Mouse (Mus musculus) midbrain, embryonic 16.5 days (tissue): ENCODE measurements around the gene Grap. TPM values are rescaled to one million over a fixed set of nuclear protein-coding genes. Genes with fewer than 3 reads are reported as not detected.

Experiments used
- ATAC-seq: fragments of 200-750 bp; cut with Nextera tagmentation; 2 replicates; pipeline ENCODE4 v1.8.0; 2017; ENCODE audit warnings: moderate TSS enrichment
- H3K27ac ChIP-seq: fragments of 300-500 bp; sonication (generic); 2 replicates; pipeline ENCODE4 v1.5.1; 2014; ENCODE audit warnings: mild to moderate bottlenecking, low read length, mixed read lengths
- H3K27me3 ChIP-seq: fragments of 300-500 bp; sonication (generic); 2 replicates; pipeline ENCODE4 v1.6.1; 2014; ENCODE audit warnings: low read depth, low read length, mixed read lengths; ENCODE audit not compliant: control insufficient read depth, insufficient read depth
- H3K36me3 ChIP-seq: fragments of 300-500 bp; sonication (generic); 2 replicates; pipeline ENCODE4 v1.6.1; 2014; ENCODE audit warnings: mild to moderate bottlenecking, low read length, moderate library complexity, mixed read lengths; ENCODE audit not compliant: control insufficient read depth, insufficient read depth
- H3K4me1 ChIP-seq: fragments of 300-500 bp; sonication (generic); 2 replicates; pipeline ENCODE4 v1.6.1; 2014; ENCODE audit warnings: mild to moderate bottlenecking, low read length, mixed read lengths; ENCODE audit not compliant: control insufficient read depth, insufficient read depth
- H3K4me2 ChIP-seq: fragments of 300-500 bp; sonication (generic); 2 replicates; pipeline ENCODE4 v1.6.1; 2014; ENCODE audit warnings: mild to moderate bottlenecking, low read length, mixed read lengths
- H3K4me3 ChIP-seq: fragments of 300-500 bp; sonication (generic); 2 replicates; pipeline ENCODE4 v1.5.1; 2014; ENCODE audit warnings: low read depth, mild to moderate bottlenecking, low read length, moderate library complexity, mixed read lengths
- H3K9ac ChIP-seq: fragments of 300-500 bp; sonication (generic); 2 replicates; pipeline ENCODE4 v1.6.1; 2014; ENCODE audit warnings: low read depth, low read length, mixed read lengths
- H3K9me3 ChIP-seq: fragments of 300-500 bp; sonication (generic); replicated peaks from 2 replicates; pipeline ENCODE4 v1.6.1; 2014; ENCODE audit warnings: mild to moderate bottlenecking, low read length, mixed read lengths; ENCODE audit not compliant: control insufficient read depth, poor library complexity, severe bottlenecking
- WGBS: fragments of 180-500 bp; shearing (Covaris S2); extraction: QIAGEN DNeasy Blood & Tissue Kit; methylation state at CpG from one replicate; pipeline ENCODE4 v1.1.7; 2014; 5-methylcytosine and 5-hydroxymethylcytosine counted together
- polyA plus RNA-seq: library from polyadenylated mRNA; unstranded; fragments of >200 nt; fragmentation: Nextera tagmentation; extraction: Ambion mirVana; gene quantifications from 2 replicates; pipeline ENCODE4 v1.2.1, GENCODE M21; 2015

The Grap gene
- polyA plus RNA-seq, 1 experiment from 2014 or later, result 10.7 TPM

DNA sequence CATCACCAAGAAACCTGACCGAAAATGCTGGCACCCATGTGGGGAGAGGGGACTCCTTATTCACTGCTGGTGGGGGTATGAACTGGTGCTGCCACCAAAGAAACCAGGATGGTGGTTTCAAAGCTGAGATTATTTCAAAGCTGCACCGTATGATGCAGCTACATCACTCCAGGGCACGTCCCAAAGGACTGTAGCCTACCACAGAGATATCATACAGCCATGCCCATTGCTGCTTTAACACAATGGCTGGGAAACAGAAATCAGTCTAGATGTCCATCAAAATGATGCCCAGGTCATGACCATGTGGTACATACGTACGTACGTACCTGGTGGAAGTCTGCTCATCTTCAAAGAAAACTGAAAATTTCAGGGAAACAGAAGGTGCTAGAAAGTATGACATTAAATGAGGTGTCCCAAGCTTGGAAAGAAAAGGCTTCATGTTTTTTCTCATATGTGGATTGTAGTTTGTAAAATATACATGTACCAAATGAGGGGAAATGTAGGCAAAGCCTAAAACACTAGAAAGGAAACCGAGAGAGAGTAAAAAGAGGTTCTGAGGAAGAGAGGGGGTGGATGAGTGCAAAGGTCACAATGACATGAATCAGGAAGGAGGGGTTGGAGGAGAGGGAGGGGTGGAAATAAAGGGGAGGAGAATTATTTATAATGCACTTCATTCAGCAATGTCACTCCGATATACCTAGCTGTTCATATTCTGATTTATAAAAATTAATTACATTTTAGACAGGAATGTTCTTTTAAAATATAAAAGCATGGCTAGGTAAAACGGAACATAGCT lies 2.4 kb upstream of the Grap start:
- no peaks in the 10 kb centered on the region for H3K36me3 ChIP-seq
- no peaks in the 10 kb centered on the region for H3K9me3 ChIP-seq
- H3K4me1 ChIP-seq, result no peaks in the 10 kb centered on the region
- H3K27ac ChIP-seq, result no peak overlapping the region
- H3K4me3 ChIP-seq, result no peak overlapping the region
- no peak for ATAC-seq
- WGBS, result 88% methylated on average over 9 of the region's 9 CpGs
- no peaks in the 10 kb centered on the region for H3K27me3 ChIP-seq
- H3K9ac ChIP-seq, result no peak overlapping the region
- H3K4me2 ChIP-seq, result no peak overlapping the region

DNA sequence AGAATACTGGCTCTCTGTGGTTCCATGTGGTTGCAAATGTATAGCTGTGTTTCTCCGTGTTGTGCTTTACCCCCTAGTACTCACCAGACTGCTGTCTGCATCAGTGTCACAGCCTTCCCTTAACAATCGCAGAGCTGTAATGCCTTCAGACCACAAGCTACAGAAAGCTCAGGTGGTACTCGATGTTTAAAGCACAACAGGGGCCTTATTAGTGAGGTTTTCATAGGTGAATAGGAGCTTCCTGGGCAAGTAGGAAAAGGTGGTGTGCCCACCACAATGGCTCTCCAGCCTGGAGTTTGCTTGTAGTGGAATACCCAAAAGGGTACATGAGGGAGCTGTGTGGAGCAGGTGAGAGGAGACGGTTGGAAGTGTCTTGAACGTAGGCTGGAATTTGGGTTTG lies 849 bp upstream of the Grap start:
- no peak overlapping the region for H3K27ac ChIP-seq
- no peaks in the 10 kb centered on the region for H3K36me3 ChIP-seq
- no peaks in the 10 kb centered on the region for H3K27me3 ChIP-seq
- H3K9ac ChIP-seq, result no peak overlapping the region
- no peaks in the 10 kb centered on the region for H3K4me1 ChIP-seq
- H3K4me2 ChIP-seq, result no peak overlapping the region
- no peak for ATAC-seq
- no peak overlapping the region for H3K4me3 ChIP-seq
- H3K9me3 ChIP-seq, result no peaks in the 10 kb centered on the region
- 94% methylated on average over 5 of the region's 5 CpGs for WGBS

DNA sequence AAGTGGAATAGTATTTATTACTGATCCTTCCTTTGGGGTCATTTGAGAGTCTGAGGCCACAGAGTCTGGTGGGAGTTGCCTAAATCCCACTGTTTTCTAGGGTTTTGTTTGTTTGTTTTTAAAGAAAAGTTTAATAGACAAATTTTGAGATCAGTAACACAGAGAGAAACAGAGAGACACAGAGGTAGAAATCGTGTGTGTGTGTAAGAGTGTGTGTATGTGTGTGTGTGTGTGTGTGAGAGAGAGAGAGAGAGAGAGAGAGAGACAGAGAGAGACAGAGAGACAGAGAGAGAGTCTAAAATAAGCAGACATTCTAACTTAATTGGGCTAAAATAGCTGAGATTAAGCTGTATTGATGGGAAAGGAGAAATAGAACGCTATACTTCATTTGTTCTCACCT lies 503 bp downstream of the Grap start:
- no peak overlapping the region for H3K4me2 ChIP-seq
- WGBS, result 62% methylated on average over 2 of the region's 2 CpGs
- no peaks in the 10 kb centered on the region for H3K9me3 ChIP-seq
- no peak overlapping the region for H3K9ac ChIP-seq
- H3K36me3 ChIP-seq, result no peaks in the 10 kb centered on the region
- no peak for ATAC-seq
- H3K4me1 ChIP-seq, result no peaks in the 10 kb centered on the region
- no peaks in the 10 kb centered on the region for H3K27me3 ChIP-seq
- peak overlapping the region; percentile 4; the same call in 1 of the 2 replicates for H3K4me3 ChIP-seq
- no peak overlapping the region for H3K27ac ChIP-seq

GRCm38 (mm10) chr11:61654786-61655311 lies 1.8 kb downstream of the Grap start:
- no peak overlapping the region for H3K4me2 ChIP-seq
- 91% methylated on average over 4 of the region's 4 CpGs for WGBS
- H3K4me1 ChIP-seq, result no peaks in the 10 kb centered on the region
- ATAC-seq, result no peak
- no peaks in the 10 kb centered on the region for H3K36me3 ChIP-seq
- H3K9me3 ChIP-seq, result no peaks in the 10 kb centered on the region
- H3K4me3 ChIP-seq, result no peak overlapping the region
- H3K9ac ChIP-seq, result no peak overlapping the region
- no peaks in the 10 kb centered on the region for H3K27me3 ChIP-seq
- H3K27ac ChIP-seq, result no peak overlapping the region

DNA sequence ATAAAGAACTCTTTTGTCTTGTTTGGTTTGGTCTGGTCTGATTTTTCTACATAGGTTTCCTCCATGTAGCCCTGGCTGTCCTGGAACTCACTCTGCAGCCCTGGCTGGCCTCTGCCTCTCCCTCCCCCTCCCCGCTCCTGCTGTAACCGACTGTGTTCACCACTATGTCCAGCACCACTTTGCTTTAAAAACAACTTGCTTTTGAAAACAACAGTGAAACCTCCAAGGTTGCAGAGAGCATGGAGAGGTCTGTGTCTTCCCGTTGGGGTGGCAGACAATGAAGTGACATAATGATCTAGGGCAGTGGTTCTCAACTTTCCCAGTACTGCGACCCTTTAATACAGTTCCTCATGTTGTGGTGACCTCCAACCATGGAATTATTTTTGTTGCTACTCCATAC lies 2.6 kb downstream of the Grap start:
- H3K4me1 ChIP-seq, result no peaks in the 10 kb centered on the region
- no peaks in the 10 kb centered on the region for H3K9me3 ChIP-seq
- H3K27ac ChIP-seq, result no peak overlapping the region
- 61% methylated on average over 4 of the region's 4 CpGs for WGBS
- no peak overlapping the region for H3K4me3 ChIP-seq
- no peak overlapping the region for H3K9ac ChIP-seq
- ATAC-seq, result no peak
- no peak overlapping the region for H3K4me2 ChIP-seq
- H3K27me3 ChIP-seq, result no peaks in the 10 kb centered on the region
- H3K36me3 ChIP-seq, result no peaks in the 10 kb centered on the region

DNA sequence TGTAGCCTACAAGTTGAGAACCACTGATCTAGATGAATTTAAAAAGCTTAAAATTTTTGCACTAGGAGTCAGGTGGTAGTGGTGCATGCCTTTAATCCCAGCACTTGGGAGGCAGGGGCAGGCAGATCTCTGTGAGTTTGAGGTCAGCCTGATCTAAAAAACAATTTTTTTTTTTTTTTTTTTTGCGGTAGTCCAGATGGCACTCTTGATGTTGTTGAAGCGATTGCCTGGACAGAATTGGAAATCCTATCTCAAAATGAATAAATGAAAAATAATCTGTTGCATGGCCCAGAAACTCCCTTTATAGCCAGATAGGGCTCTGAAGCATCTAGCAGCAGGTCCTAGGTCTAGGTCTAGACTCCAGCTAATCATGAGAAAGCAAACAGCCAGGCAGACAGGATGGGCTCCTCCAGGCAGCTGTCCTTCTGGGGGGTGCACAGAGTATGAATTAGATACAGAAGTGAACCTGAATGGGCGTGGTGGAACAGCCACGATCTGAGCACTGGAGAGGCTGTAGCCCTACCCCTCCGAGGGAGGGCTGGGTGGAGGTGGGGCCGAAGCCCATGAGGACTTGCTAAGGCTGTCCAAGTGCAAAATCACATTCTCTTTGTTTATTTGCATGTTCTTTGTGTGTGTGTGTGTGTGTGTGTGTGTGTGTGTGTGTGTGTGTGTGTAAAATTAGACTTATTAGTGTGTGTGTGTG lies 3.2 kb downstream of the Grap start:
- H3K36me3 ChIP-seq, result no peaks in the 10 kb centered on the region
- no peak for ATAC-seq
- no peak overlapping the region for H3K4me2 ChIP-seq
- no peaks in the 10 kb centered on the region for H3K27me3 ChIP-seq
- no peak overlapping the region for H3K9ac ChIP-seq
- no peaks in the 10 kb centered on the region for H3K4me1 ChIP-seq
- 75% methylated on average over 6 of the region's 6 CpGs for WGBS
- H3K9me3 ChIP-seq, result no peaks in the 10 kb centered on the region
- H3K4me3 ChIP-seq, result no peak overlapping the region
- H3K27ac ChIP-seq, result no peak overlapping the region

GRCm38 (mm10) chr11:61657432-61657831 lies 4.4 kb downstream of the Grap start:
- Histone ChIP-seq H3K4me3 (no peak overlapping the region), H3K27ac (no peak overlapping the region), H3K4me1 (no peaks in the 10 kb centered on the region), H3K36me3 (no peaks in the 10 kb centered on the region), H3K9ac (no peak overlapping the region), H3K4me2 (no peak overlapping the region), H3K9me3 (no peaks in the 10 kb centered on the region), H3K27me3 (no peaks in the 10 kb centered on the region)
- 75% methylated on average over 2 of the region's 2 CpGs for WGBS
- ATAC-seq, result no peak

- Histone ChIP-seq H3K4me1 (no peaks in the 10 kb centered on the region), H3K9ac (no peak overlapping the region), H3K36me3 (no peaks in the 10 kb centered on the region), H3K9me3 (no peaks in the 10 kb centered on the region), H3K4me3 (no peak overlapping the region), H3K27me3 (no peaks in the 10 kb centered on the region), H3K27ac (no peak overlapping the region), H3K4me2 (no peak overlapping the region)
- WGBS, result 90% methylated on average over 3 of the region's 3 CpGs
- ATAC-seq, result no peak
These were observed 5.4 kb downstream of the Grap start for GRCm38 (mm10) chr11:61658360-61658922.
